Mouse (Mus musculus): Measurements from ENCODE around the gene Erich4.
A peak's percentile ranks its signal among the peaks of the same experiment; 100 is the strongest.

The Erich4 gene

GRCm38 (mm10) chr7:25615706-25616011 is at the start of gene Erich4:
Gene Erich4 (minus strand): TSS chr7:25615892.
- DNase-seq (ENCODE audit: low spot score) = no peak

- DNase-seq (ENCODE audit: low spot score) = peak; percentile 100
Measured at GRCm38 (mm10) chr7:25658657-25659472, 43.2 kb upstream of the Erich4 start, which contains the start of the genes Bckdha and Exosc5. Gene Bckdha (minus strand): TSS chr7:25658981. Gene Exosc5 (plus strand): TSS chr7:25659164.

- no peak for DNase-seq (ENCODE audit: low spot score)
Measured at GRCm38 (mm10) chr7:25657785-25658184, 42.1 kb upstream of the Erich4 start.

- no peak for DNase-seq (ENCODE audit: low spot score)
Measured at GRCm38 (mm10) chr7:25655601-25656428, 40.1 kb upstream of the Erich4 start.

- no peak for DNase-seq (ENCODE audit: low spot score)
Measured at GRCm38 (mm10) chr7:25652244-25652759, 36.6 kb upstream of the Erich4 start.

- peak; percentile 46 for DNase-seq (ENCODE audit: low spot score)
Measured at GRCm38 (mm10) chr7:25651281-25651680, 35.6 kb upstream of the Erich4 start.

GRCm38 (mm10) chr7:25649839-25650238 is 34.1 kb upstream of the Erich4 start:
- DNase-seq (ENCODE audit: low spot score) = peak; percentile 34

GRCm38 (mm10) chr7:25647574-25648123 is 32.0 kb upstream of the Erich4 start:
- no peak for DNase-seq (ENCODE audit: low spot score)

- DNase-seq (ENCODE audit: low spot score) = no peak
Measured at GRCm38 (mm10) chr7:25645074-25645473, 29.4 kb upstream of the Erich4 start.

GRCm38 (mm10) chr7:25644631-25645030 is 28.9 kb upstream of the Erich4 start:
- DNase-seq (ENCODE audit: low spot score) = no peak

- DNase-seq (ENCODE audit: low spot score) = no peak
Measured at GRCm38 (mm10) chr7:25644136-25644535, 28.4 kb upstream of the Erich4 start.

GRCm38 (mm10) chr7:25639754-25640153 is 24.1 kb upstream of the Erich4 start:
- DNase-seq (ENCODE audit: low spot score) = no peak

- DNase-seq (ENCODE audit: low spot score) = no peak
Measured at GRCm38 (mm10) chr7:25637099-25637498, 21.4 kb upstream of the Erich4 start.

- DNase-seq (ENCODE audit: low spot score) = peak; percentile 55
Measured at GRCm38 (mm10) chr7:25636373-25636772, 20.7 kb upstream of the Erich4 start.

GRCm38 (mm10) chr7:25632679-25633078 is 17.0 kb upstream of the Erich4 start:
- no peak for DNase-seq (ENCODE audit: low spot score)

- DNase-seq (ENCODE audit: low spot score) = no peak
Measured at GRCm38 (mm10) chr7:25628323-25628620, 12.6 kb upstream of the Erich4 start.

GRCm38 (mm10) chr7:25627431-25628322 is 12.0 kb upstream of the Erich4 start:
- peak; percentile 66 for DNase-seq (ENCODE audit: low spot score)

- peak; percentile 66 for DNase-seq (ENCODE audit: low spot score)
Measured at GRCm38 (mm10) chr7:25626509-25627430, 11.1 kb upstream of the Erich4 start, which contains the start of gene B3gnt8. Gene B3gnt8 (plus strand): TSS chr7:25626654.

GRCm38 (mm10) chr7:25625594-25626250 is 10.0 kb upstream of the Erich4 start:
- DNase-seq (ENCODE audit: low spot score) = peak; percentile 39

- no peak for DNase-seq (ENCODE audit: low spot score)
Measured at GRCm38 (mm10) chr7:25624851-25625250, 9.2 kb upstream of the Erich4 start.
